Mouse (Mus musculus) inflammation-experienced regulatory T-cells, adult 6 months (primary cell): ENCODE data around the gene Sncb. TPM values are rescaled to one million over a fixed set of nuclear protein-coding genes. Genes with fewer than 3 reads are reported as not detected.
"Not testable (repeated sequence)": the region's sequence is repeated elsewhere in the genome, so short reads cannot be mapped to it uniquely, and the experiment has no call there.

Experiments
- ATAC-seq: one replicate; pipeline ENCODE4 v1.8.0; 2017
- polyA plus RNA-seq, 3 experiments: library from polyadenylated mRNA; unstranded; fragments of 100-300 nt; shearing (Covaris generic); gene quantifications; one replicate each; pipeline ENCODE4 v1.2.1; 2017

The Sncb gene
- 1 to 10 TPM in 1 of 3 experiments, under 1 TPM in 1, not detected in 1; 0.87 to 2.3 TPM for polyA plus RNA-seq

DNA sequence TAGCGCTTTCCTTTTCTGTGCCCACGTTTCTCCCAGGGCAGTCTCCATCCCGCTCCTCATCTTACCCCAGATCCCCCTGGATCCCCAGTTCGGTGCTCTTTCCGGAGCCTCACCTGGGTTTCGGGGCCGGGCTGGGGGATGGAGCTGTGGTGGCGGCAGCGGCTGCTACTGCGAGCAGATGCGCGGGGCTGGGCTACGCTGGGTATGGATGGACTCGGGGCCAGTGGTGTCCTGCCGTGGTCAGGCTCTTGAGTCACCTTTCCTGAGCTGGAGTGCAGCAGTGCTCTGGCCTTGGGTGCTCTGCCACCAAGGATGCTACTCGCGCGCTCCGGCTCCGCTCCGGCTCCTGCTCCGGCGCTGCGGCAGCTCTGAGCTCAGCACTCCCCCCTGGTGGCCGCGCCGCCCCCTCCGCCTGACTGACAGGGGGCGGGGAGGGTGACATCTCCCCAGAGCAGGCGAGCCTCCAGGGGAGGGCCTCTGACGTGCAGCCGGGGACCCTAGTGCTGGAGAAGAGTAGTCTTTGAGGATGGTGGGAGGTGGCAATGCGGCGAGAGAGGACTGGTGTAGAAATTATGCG is at the start of gene Sncb:
Sncb (minus strand) TSS at position 404 of the 577 bp plus-strand sequence.
- peak; percentile 74 for ATAC-seq

DNA sequence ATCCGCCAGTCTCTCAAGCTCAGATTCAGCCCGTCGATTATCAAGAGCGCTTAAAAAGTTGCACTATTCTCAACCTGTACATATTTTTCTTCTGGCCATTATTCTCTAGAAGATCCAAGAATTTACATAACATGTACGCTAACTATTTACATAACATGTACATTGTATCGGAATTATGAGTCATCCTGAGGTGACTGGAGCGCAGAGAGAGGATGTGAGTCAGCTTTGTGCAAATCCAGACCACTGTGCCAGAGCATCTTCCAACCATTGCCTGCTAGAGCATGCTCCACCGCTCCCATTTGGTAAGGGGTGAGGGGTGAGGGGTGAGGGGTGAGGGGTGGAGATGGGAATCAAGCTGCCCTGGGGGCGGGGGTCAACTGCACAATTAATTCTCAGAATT is 47.0 kb upstream of the Sncb start:
- ATAC-seq, result no peak

DNA sequence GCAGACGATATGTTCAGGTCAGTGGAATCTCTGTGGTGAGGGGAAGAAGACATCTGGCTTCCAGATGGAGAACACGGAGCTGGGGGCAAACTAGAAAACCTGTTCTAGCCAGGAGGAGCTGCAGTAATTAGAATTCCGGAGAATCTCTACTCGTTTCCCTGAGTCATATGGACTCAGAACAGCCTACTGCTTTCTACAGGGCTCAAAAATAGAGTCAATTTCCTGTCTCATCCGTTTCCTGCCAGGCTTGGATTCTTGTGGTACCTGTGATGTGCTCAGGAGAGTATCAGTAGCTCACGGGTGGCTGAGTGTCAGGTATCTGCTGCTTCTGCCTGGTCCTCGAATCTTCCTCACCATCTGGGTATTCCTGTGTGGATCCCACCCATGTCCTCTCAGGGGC is 45.1 kb upstream of the Sncb start:
- no peak for ATAC-seq

GRCm38 (mm10) chr13:54808067-54808466 is 41.7 kb upstream of the Sncb start:
- ATAC-seq, result no peak

GRCm38 (mm10) chr13:54806434-54806976 is 40.1 kb upstream of the Sncb start:
- no peak for ATAC-seq

DNA sequence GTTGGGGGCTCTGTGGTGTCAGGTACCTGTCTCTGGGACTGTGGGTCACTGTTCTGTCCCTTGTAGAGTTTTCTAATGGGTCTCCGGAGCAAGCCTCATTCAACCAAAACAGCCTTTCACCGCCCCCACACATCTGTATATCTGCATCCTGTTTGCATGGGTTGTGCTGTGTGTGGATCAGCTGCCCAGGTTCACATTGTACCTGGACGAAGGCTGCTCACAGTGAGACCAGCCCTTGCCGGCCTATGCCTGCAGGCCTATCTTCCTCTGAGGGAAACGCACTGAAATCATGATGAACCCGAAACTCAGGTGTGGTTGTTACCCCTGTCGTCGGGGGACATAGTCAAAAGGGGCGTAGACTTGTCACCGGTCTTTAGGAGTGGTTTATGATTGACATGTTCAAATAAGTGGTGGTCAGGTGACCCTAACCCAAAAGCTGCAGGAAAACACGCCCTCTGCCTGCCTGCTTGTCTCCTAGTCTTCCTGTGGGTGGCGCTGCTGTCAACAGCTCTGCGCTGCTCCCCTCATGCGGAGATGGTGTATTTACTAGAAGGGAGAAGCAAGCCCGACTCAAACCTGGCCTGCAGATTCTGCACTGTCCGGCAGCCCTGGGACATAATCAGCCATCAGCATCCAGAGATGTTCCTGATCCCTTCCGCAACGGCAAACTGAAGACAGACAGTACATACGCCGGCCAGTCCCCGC is 38.9 kb upstream of the Sncb start:
- ATAC-seq, result no peak

- ATAC-seq, result no peak
Measured at GRCm38 (mm10) chr13:54803010-54803409, 36.6 kb upstream of the Sncb start.

DNA sequence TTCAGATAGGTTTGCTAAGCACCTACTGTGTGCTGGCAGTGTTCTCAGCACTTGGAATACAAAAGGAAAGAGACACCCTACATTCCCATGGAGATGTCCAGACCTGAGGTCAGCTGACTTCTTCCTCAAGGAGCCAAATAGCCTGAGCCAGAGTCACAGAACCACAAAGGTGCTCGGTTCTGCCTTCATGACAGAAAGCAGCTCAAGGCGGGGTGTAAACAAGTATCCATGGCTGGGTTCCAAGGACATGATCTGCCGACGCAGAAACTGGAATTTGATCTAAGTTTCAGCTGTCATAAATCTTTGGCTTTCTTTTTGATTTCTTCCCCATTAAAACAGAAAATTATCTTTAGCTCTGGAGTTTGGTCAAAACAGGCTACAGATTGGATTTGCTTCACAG is 33.8 kb upstream of the Sncb start:
- no peak for ATAC-seq

DNA sequence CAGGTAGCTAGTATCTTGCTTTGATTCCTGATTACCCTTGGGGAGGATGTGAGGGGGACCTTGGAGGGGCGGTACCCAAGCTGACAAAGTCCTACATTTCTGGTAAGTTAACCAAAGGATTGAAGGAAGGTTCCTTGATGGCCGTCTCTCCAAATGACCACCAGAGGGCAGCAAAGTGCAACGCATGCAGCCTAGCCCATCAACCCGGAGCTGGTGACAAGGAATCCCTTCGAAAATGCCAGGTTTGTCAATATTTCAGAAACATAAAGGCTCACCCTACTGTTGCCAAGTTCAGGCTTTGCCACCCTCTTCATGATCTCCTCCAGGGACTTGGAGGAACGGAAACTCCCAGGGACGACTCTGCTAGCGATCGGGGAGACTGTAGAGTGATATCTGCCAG is 33.3 kb upstream of the Sncb start:
- ATAC-seq, result peak; percentile 56

GRCm38 (mm10) chr13:54798740-54799139 is 32.3 kb upstream of the Sncb start:
- ATAC-seq, result no peak

GRCm38 (mm10) chr13:54797861-54798643 is 31.7 kb upstream of the Sncb start:
- ATAC-seq, result no peak

DNA sequence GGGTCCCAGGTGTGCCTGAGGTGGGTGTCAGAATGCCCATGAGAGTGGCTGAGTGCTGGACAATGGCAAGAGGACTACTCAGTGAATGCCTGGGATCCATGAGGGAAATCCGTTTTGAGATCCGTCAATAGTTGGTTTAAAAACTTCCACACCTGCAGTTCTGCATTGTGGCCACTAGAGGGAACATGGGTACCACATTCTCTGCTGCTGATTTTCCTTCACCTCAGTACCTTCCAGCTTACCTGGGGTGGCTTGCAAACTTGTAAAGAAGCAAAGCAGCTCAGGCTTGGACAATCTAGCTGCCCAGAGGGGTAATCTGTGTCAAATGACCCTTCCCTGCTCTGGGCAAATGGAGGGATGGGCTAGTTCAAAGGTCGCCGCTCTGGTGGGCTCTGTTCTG is 31.0 kb upstream of the Sncb start:
- no peak for ATAC-seq

GRCm38 (mm10) chr13:54794843-54795242 is 28.4 kb upstream of the Sncb start:
- ATAC-seq, result no peak

DNA sequence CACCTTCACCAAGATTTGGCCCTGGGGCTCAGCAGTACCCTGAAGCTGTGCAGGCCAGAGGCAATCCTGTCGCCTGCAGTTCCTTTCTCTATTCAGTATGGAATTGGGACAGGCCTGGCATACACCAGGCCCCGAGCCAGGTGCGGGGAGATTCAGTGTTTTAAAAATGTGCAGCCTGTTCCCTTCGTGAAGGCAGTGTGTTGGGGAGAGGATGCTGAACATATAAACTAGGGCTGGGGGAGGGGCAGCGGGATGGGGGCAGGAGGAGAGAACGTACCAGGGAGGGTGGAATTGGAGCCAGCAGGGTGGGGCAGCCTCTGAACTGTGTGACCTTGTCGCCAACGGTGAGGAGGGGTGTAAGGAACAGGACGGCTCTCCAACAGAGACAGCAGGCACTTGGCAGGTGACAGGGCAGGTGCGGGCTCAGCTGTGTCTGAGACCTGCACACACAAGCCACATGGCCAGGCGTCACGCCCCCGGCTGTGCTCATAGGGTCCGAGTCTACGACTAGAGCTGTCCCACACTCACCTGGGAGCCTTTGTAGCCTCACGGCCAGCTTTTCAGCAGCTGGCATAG is 27.7 kb upstream of the Sncb start:
- ATAC-seq, result no peak

- ATAC-seq, result no peak
Measured at GRCm38 (mm10) chr13:54792259-54793230, 26.1 kb upstream of the Sncb start.

GRCm38 (mm10) chr13:54789561-54790397 is 23.4 kb upstream of the Sncb start:
- ATAC-seq, result no peak

DNA sequence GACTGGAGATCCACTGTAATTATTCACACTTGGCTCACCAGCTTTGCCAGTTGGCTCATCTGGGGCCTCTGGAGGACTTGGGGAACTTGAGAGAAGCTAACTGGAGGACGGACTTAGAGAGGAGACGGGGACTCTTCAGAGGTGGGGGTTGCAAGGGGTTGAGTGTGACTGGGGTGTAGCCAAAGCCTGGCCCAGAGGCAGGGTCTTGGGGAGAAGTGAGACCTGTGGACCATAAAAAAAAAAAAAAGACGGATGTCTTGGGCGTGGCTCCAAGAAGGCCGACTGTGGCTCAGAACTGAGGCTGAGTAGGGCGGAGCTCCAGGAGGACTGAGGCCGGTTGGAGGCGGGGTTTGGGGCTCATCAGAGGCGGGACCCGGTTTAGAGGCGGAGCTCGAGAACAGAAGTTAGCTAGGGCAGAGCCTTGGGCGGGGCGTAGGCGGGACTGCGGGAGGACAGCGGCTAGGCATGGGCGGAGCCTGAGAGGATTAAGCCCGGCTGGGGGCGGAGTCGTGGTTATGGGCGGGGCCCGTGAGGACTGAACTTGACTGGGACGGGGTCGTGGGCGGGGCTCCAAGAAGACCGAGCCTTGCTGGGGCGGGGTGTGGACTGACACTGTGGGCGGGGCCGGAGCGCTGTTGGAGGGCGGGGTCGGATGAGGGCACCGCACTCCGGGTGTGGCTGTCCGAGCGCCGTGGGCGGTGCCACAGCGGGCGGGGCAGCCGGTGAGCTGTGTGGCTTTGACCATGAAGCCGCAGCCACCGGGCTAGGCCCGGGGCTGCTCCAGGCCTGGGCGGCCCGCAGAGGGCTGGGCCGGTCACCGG is 22.6 kb upstream of the Sncb start, which contains the start of gene Tspan17:
Tspan17 (plus strand) TSS at position 638 of the 821 bp plus-strand sequence.
- peak; percentile 88 for ATAC-seq

GRCm38 (mm10) chr13:54787591-54787990 is 21.2 kb upstream of the Sncb start:
- not testable (repeated sequence) for ATAC-seq

DNA sequence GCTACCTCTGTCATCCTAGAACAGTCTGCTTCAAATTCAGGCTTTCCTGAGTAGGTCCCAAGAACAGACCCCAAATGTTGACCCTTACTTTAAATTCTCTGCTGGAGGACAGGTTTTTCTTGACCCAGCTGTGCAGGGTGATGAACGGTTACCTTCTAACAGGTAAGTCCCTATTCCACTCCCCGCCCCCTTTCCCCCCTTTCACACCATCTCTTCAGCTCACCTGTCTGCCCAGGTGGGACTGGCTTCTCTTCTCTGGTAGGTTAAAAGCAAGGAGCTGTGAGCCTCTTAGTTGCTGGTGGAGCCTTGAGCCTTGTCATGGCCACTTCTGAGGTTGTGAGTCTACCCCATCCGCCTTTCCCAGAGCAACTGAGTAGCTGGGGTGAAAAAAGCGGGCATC is 17.3 kb upstream of the Sncb start, which contains the start of gene Eif4e1b:
Eif4e1b (plus strand) TSS at position 301 of the 400 bp plus-strand sequence.
- no peak for ATAC-seq

DNA sequence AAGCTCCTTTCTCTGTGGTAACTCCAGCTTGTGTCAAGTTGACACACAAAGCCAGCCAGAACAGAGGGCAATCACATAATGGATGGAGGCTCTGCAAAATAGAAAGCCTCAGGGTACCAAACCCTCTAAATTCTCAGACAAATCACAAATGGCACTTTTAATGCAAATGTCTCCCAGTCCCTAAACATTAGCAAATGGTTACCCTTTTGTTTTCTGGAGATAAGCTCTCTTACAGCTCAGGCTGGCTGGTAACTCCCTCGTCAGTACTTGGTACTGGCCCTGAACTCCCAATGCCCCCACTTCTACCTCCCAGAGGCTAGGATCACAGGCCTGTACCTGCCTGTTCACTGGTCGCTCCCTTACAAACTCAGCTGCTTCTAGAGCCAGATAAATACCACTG is 16.8 kb upstream of the Sncb start:
- ATAC-seq, result no peak
